Mouse (Mus musculus) monocyte, adult 59 days (primary cell): Measurements from ENCODE around the gene Pdia4. TPM values are rescaled to one million over a fixed set of nuclear protein-coding genes. Genes with fewer than 3 reads are reported as not detected.

Experiments used
- total RNA-seq, 2 experiments: library from RNA; stranded (reverse); gene quantifications; one replicate each; pipeline ENCODE4 v1.2.4; 2023

Pdia4 gene
- total RNA-seq, result 10 to 100 TPM; 73.4 to 78.7 TPM

GRCm38 (mm10) chr6:47813257-47813878, at the start of gene Pdia4:
TSS of gene Pdia4 (minus strand) at chr6:47813430.

DNA sequence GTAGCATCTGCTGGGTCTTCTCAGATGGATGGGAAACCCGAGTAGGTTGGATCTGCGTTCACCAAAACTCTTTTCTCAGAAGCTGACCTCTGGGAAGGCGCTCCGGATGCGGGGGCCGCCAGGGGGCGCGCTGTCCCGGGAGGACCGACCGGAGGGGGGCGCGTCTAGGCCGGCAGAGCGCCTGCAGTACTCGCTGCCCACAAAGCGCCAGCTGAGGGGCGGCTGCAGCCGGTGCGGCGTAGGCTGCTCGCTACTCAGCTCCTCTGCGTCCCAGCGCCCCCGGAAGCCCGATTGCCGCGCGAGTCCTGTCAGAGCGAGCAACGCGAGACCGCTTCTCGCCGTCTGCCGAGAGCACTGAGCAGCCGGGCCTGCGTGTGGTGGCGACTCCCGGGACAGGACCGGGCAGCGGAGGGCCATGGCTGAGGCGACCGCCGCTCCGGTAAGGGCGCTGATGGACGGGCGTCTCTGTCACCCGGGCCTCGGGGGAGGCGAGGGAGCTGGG, 22.3 kb upstream of the Pdia4 start, which contains the start of gene Zfp398:
TSS of gene Zfp398 (plus strand) at position 180 of the 502 bp plus-strand sequence.

GRCm38 (mm10) chr6:47830104-47831078, 17.2 kb upstream of the Pdia4 start, which contains the start of gene Zfp786:
TSS of gene Zfp786 (minus strand) at chr6:47830867.

Other genes with a start within 250 kb of the Pdia4 start
- 10 to 100 TPM; 22.3 to 23.2 TPM for gene Ezh2, start 218.1 kb downstream of the Pdia4 start, total RNA-seq
- gene Zfp786, start 17.4 kb upstream of the Pdia4 start, total RNA-seq, result not detected
- gene Zfp398, start 22.2 kb upstream of the Pdia4 start, total RNA-seq, result 10 to 100 TPM; 13.4 to 15.5 TPM
- gene Zfp282, start 63.8 kb upstream of the Pdia4 start, total RNA-seq, result 10 to 100 TPM; 12.4 to 13.8 TPM
- 10 to 100 TPM; 19.7 to 22.0 TPM for gene Zfp212, start 107.0 kb upstream of the Pdia4 start, total RNA-seq
- gene Zfp956, start 140.0 kb upstream of the Pdia4 start, total RNA-seq, result 1 to 10 TPM; 6.8 to 6.9 TPM
- gene Zfp777, start 235.5 kb upstream of the Pdia4 start, total RNA-seq, result 10 to 100 TPM; 16.1 to 23.3 TPM